Mouse (Mus musculus): ENCODE measurements around the gene Hnf1a. TPM values are rescaled to one million over a fixed set of nuclear protein-coding genes. Genes with fewer than 3 reads are reported as not detected.

The Hnf1a gene
- polyA plus RNA-seq, 1 experiment = 4.0 TPM

- no peaks in the 10 kb centered on the region for H3K36me3 ChIP-seq (ENCODE audit: control insufficient read depth, insufficient read depth, low read length)
- TF ChIP-seq POLR2A (IDR thresholded peaks at IDR 0.05; ENCODE audit: control insufficient read depth, extremely low read depth, insufficient read depth, low read length, poor library complexity) = no peak
- TF ChIP-seq CTCF (IDR thresholded peaks at IDR 0.05; ENCODE audit: borderline replicate concordance, control insufficient read depth, extremely low read depth, insufficient read depth, low read length, poor library complexity) = no peak
These were observed 6.0 kb upstream of the Hnf1a start for GRCm38 (mm10) chr5:114976935-114977334.

GRCm38 (mm10) chr5:114973131-114973530 lies 2.2 kb upstream of the Hnf1a start:
- WGBS = 86% methylated on average over 8 of the region's 8 CpGs
- Histone ChIP-seq H3K27ac (ENCODE audit: control insufficient read depth, insufficient read depth, low read length) (no peak overlapping the region), H3K4me3 (ENCODE audit: control insufficient read depth, insufficient read depth, low read length) (no peak overlapping the region), H3K4me1 (replicated peaks; ENCODE audit: control insufficient read depth, insufficient read depth, low read length) (no peaks in the 10 kb centered on the region), H3K36me3 (ENCODE audit: control insufficient read depth, insufficient read depth, low read length) (no peaks in the 10 kb centered on the region), H3K27me3 (ENCODE audit: control insufficient read depth, insufficient read depth, low read length) (no peaks in the 10 kb centered on the region)
- no peak for DNase-seq
- no peak for TF ChIP-seq POLR2A (IDR thresholded peaks at IDR 0.05; ENCODE audit: control insufficient read depth, extremely low read depth, insufficient read depth, low read length, poor library complexity)
- no peak for TF ChIP-seq CTCF (IDR thresholded peaks at IDR 0.05; ENCODE audit: borderline replicate concordance, control insufficient read depth, extremely low read depth, insufficient read depth, low read length, poor library complexity)

More at GRCm38 (mm10) chr5:114976935-114977334, 6.0 kb upstream of the Hnf1a start:
- Histone ChIP-seq H3K27ac (ENCODE audit: control insufficient read depth, insufficient read depth, low read length) (no peak overlapping the region), H3K4me1 (replicated peaks; ENCODE audit: control insufficient read depth, insufficient read depth, low read length) (peaks cover 11% of the 10 kb centered on the region), H3K27me3 (ENCODE audit: control insufficient read depth, insufficient read depth, low read length) (no peaks in the 10 kb centered on the region), H3K4me3 (ENCODE audit: control insufficient read depth, insufficient read depth, low read length) (no peak overlapping the region)
- DNase-seq = no peak

DNA sequence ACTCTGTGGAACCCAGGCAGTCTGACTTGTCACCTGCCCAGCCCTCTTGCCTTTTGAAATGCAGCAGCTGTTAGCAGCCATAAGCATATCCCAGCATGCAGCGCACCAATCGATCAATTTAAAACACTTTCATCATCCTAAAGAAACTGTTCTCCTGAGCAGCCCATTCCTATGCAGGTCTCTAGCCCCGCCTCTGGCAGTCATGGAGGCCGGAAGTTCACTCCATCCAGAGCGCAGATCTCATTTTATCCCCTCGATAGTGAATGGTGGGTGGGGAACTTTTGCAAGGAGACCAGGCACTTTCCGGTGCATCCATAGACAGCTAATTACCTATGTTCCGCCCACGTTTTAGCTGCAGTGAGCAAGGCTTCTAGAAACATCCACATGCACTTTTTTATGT lies 1.3 kb upstream of the Hnf1a start:
- no peaks in the 10 kb centered on the region for H3K27me3 ChIP-seq (ENCODE audit: control insufficient read depth, insufficient read depth, low read length)
- no peak for DNase-seq
- no peaks in the 10 kb centered on the region for H3K36me3 ChIP-seq (ENCODE audit: control insufficient read depth, insufficient read depth, low read length)
- 94% methylated on average over 9 of the region's 9 CpGs for WGBS
- no peak for TF ChIP-seq POLR2A (IDR thresholded peaks at IDR 0.05; ENCODE audit: control insufficient read depth, extremely low read depth, insufficient read depth, low read length, poor library complexity)
- TF ChIP-seq CTCF (IDR thresholded peaks at IDR 0.05; ENCODE audit: borderline replicate concordance, control insufficient read depth, extremely low read depth, insufficient read depth, low read length, poor library complexity) = no peak
- H3K4me3 ChIP-seq (ENCODE audit: control insufficient read depth, insufficient read depth, low read length) = no peak overlapping the region
- no peak overlapping the region for H3K27ac ChIP-seq (ENCODE audit: control insufficient read depth, insufficient read depth, low read length)
- no peaks in the 10 kb centered on the region for H3K4me1 ChIP-seq (replicated peaks; ENCODE audit: control insufficient read depth, insufficient read depth, low read length)

GRCm38 (mm10) chr5:114969609-114970215 lies 1.2 kb downstream of the Hnf1a start:
- Histone ChIP-seq H3K36me3 (ENCODE audit: control insufficient read depth, insufficient read depth, low read length) (no peaks in the 10 kb centered on the region), H3K27me3 (ENCODE audit: control insufficient read depth, insufficient read depth, low read length) (no peaks in the 10 kb centered on the region), H3K4me3 (ENCODE audit: control insufficient read depth, insufficient read depth, low read length) (no peak overlapping the region), H3K4me1 (replicated peaks; ENCODE audit: control insufficient read depth, insufficient read depth, low read length) (0 out of 2 replicates have a peak, but pooled peaks cover 5% of the 10 kb centered on the region), H3K27ac (ENCODE audit: control insufficient read depth, insufficient read depth, low read length) (no peak overlapping the region)
- WGBS = 91% methylated on average over 13 of the region's 13 CpGs
- no peak for DNase-seq
- TF ChIP-seq POLR2A (IDR thresholded peaks at IDR 0.05; ENCODE audit: control insufficient read depth, extremely low read depth, insufficient read depth, low read length, poor library complexity) (no peak), CTCF (IDR thresholded peaks at IDR 0.05; ENCODE audit: borderline replicate concordance, control insufficient read depth, extremely low read depth, insufficient read depth, low read length, poor library complexity) (no peak)

- Histone ChIP-seq H3K36me3 (ENCODE audit: control insufficient read depth, insufficient read depth, low read length) (no peaks in the 10 kb centered on the region), H3K27ac (ENCODE audit: control insufficient read depth, insufficient read depth, low read length) (no peak overlapping the region), H3K4me3 (ENCODE audit: control insufficient read depth, insufficient read depth, low read length) (no peak overlapping the region), H3K27me3 (ENCODE audit: control insufficient read depth, insufficient read depth, low read length) (no peaks in the 10 kb centered on the region), H3K4me1 (replicated peaks; ENCODE audit: control insufficient read depth, insufficient read depth, low read length) (0 out of 2 replicates have a peak, but pooled peaks cover 5% of the 10 kb centered on the region)
- TF ChIP-seq POLR2A (IDR thresholded peaks at IDR 0.05; ENCODE audit: control insufficient read depth, extremely low read depth, insufficient read depth, low read length, poor library complexity) = no peak
- TF ChIP-seq CTCF (IDR thresholded peaks at IDR 0.05; ENCODE audit: borderline replicate concordance, control insufficient read depth, extremely low read depth, insufficient read depth, low read length, poor library complexity) = 0 out of 2 replicates have a peak, but pooled peaks have one; percentile 1
- 47% methylated on average over 4 of the region's 4 CpGs for WGBS
- DNase-seq = no peak
These were observed 1.8 kb downstream of the Hnf1a start for GRCm38 (mm10) chr5:114969064-114969463.

GRCm38 (mm10) chr5:114968651-114969050 lies 2.2 kb downstream of the Hnf1a start:
- Histone ChIP-seq H3K27me3 (ENCODE audit: control insufficient read depth, insufficient read depth, low read length) (no peaks in the 10 kb centered on the region), H3K36me3 (ENCODE audit: control insufficient read depth, insufficient read depth, low read length) (no peaks in the 10 kb centered on the region), H3K4me1 (replicated peaks; ENCODE audit: control insufficient read depth, insufficient read depth, low read length) (0 out of 2 replicates have a peak, but pooled peaks cover 5% of the 10 kb centered on the region), H3K27ac (ENCODE audit: control insufficient read depth, insufficient read depth, low read length) (no peak overlapping the region), H3K4me3 (ENCODE audit: control insufficient read depth, insufficient read depth, low read length) (no peak overlapping the region)
- TF ChIP-seq POLR2A (IDR thresholded peaks at IDR 0.05; ENCODE audit: control insufficient read depth, extremely low read depth, insufficient read depth, low read length, poor library complexity) (no peak), CTCF (IDR thresholded peaks at IDR 0.05; ENCODE audit: borderline replicate concordance, control insufficient read depth, extremely low read depth, insufficient read depth, low read length, poor library complexity) (0 out of 2 replicates have a peak, but pooled peaks have one; percentile 8)
- WGBS = 59% methylated on average over 7 of the region's 7 CpGs
- no peak for DNase-seq
